ENCODE assay signal across 10 mouse cellular contexts in the genomic region with DNA sequence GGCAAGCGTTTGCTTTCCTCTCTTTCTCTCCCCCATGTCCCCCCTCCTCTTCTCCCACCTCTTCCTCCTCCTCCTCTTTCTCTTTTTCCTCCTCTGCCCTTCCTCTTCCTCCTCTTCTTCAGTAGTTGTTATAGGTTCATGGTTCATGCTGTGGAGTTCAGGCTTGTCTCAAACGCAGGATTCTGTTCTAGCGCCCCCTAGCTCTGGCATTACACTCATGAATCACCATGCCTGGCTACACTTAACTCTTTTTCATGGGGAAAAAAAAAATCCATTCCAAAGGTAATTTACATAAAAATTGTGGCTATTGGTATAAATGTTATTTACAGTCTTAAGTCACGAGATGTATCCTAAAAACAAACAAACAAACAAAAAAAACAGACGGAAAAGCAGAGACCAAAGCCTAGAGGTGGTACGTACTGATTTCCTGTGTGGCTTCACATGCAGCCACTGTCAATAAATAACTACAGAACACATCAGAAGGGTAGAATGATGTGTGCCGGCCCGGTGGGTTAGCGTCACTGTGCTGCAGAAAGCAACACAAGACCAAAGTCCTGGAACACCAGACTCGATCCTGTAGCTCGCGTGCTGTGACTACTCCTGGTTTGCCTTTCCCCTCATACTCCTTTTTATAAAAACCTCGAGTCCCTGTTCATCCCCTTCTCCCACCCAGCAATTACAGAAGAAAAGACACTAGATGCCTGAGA. TPM values are rescaled to one million over a fixed set of nuclear protein-coding genes. Genes with fewer than 3 reads are reported as not detected.
DNase-seq lines count a peak whose midpoint lies in the region; ATAC-seq and TF ChIP-seq lines count a peak whose summit lies in the region.
"Had no signal": no experiment of that assay in that cellular context is flagged by ENCODE, and none has a peak within 500 bp of the region (broad histone marks: within the 10 kb centered on the region; RNA-seq: fewer than 3 reads in every experiment).

No protein-coding gene starts in this region.

- no peaks in the 10 kb centered on the region for H3K9me3 ChIP-seq in ES-Bruce4 (replicated peaks; ENCODE audit: control insufficient read depth, insufficient read depth, low read length, poor library complexity, severe bottlenecking)
- H3K9me3 ChIP-seq in embryonic facial prominence, embryonic 10.5 days, result no peaks in the 10 kb centered on the region
- H3K9me3 ChIP-seq in intestine, embryonic 16.5 days (ENCODE audit: control insufficient read depth, low read length), result no peaks in the 10 kb centered on the region
- H3K9me3 ChIP-seq: limb, embryonic 13.5 days had no signal

- no peak overlapping the region for H3K4me3 ChIP-seq in ES-Bruce4 (ENCODE audit: low read depth, low read length)
- H3K4me3 ChIP-seq in embryonic facial prominence, embryonic 10.5 days, result no peak overlapping the region
- H3K4me3 ChIP-seq in intestine, embryonic 16.5 days (ENCODE audit: low read length), result no peak overlapping the region
- H3K4me3 ChIP-seq: erythroblast, embryonic 14.5 days; limb, embryonic 13.5 days had no signal

- no peak for TF ChIP-seq EP300 in ES-Bruce4 (IDR thresholded peaks at IDR 0.05; ENCODE audit: insufficient read depth, low read depth, low read length)

- no peak overlapping the region for H3K4me2 ChIP-seq in intestine, embryonic 16.5 days (ENCODE audit: low read depth, low read length)
- H3K4me2 ChIP-seq: limb, embryonic 13.5 days had no signal

- H3K27me3 ChIP-seq in ES-Bruce4 (ENCODE audit: control insufficient read depth, insufficient read depth, low read length, poor library complexity, severe bottlenecking), result no peaks in the 10 kb centered on the region
- H3K27me3 ChIP-seq in embryonic facial prominence, embryonic 10.5 days (replicated peaks; ENCODE audit: low read depth, poor library complexity, severe bottlenecking), result peaks cover 23% of the 10 kb centered on the region
- no peaks in the 10 kb centered on the region for H3K27me3 ChIP-seq in intestine, embryonic 16.5 days (replicated peaks; ENCODE audit: control insufficient read depth, insufficient read depth, low read length)

- no peak overlapping the region for H3K9ac ChIP-seq in ES-Bruce4 (ENCODE audit: low read depth, poor library complexity, severe bottlenecking)
- H3K9ac ChIP-seq in intestine, embryonic 16.5 days (ENCODE audit: low read depth, low read length), result no peak overlapping the region
- H3K9ac ChIP-seq: limb, embryonic 13.5 days had no signal

- no peak for TF ChIP-seq POLR2A in ES-Bruce4 (IDR thresholded peaks at IDR 0.05; ENCODE audit: insufficient read depth, low read length)

- H3K27ac ChIP-seq in ES-Bruce4 (ENCODE audit: insufficient read depth, low read length), result no peak overlapping the region
- no peak overlapping the region for H3K27ac ChIP-seq in embryonic facial prominence, embryonic 10.5 days (replicated peaks)
- H3K27ac ChIP-seq in intestine, embryonic 16.5 days (ENCODE audit: low read length), result no peak overlapping the region
- H3K27ac ChIP-seq: limb, embryonic 13.5 days had no signal

- WGBS in embryonic facial prominence, embryonic 10.5 days, result 57% methylated on average over 13 of the region's 13 CpGs
- 57% methylated on average over 13 of the region's 13 CpGs for WGBS in intestine, embryonic 16.5 days

- peak; percentile 23 for TF ChIP-seq CTCF in ES-Bruce4 (IDR thresholded peaks at IDR 0.05; ENCODE audit: low read depth, low read length)

- no peaks in the 10 kb centered on the region for H3K4me1 ChIP-seq in ES-Bruce4 (ENCODE audit: control insufficient read depth, insufficient read depth, low read length)
- peaks cover 42% of the 10 kb centered on the region for H3K4me1 ChIP-seq in embryonic facial prominence, embryonic 10.5 days
- peaks cover 15% of the 10 kb centered on the region for H3K4me1 ChIP-seq in intestine, embryonic 16.5 days (ENCODE audit: control insufficient read depth, insufficient read depth, low read length)

- H3K36me3 ChIP-seq in ES-Bruce4 (ENCODE audit: control insufficient read depth, insufficient read depth, low read length, poor library complexity, severe bottlenecking), result no peaks in the 10 kb centered on the region
- no peaks in the 10 kb centered on the region for H3K36me3 ChIP-seq in embryonic facial prominence, embryonic 10.5 days (replicated peaks)
- H3K36me3 ChIP-seq in intestine, embryonic 16.5 days (ENCODE audit: control insufficient read depth, insufficient read depth, low read length), result no peaks in the 10 kb centered on the region
- H3K36me3 ChIP-seq: limb, embryonic 13.5 days had no signal

- DNase-seq in layer of hippocampus, adult 11-12 months (ENCODE audit: low spot score), result peak; percentile 69
- no peak for DNase-seq in layer of hippocampus, adult 9-11 months
- DNase-seq in CD4-positive helper T cell, adult 2 months (ENCODE audit: low read depth, low spot score), result peak; percentile 68
- DNase-seq in embryonic facial prominence, embryonic 10.5 days (ENCODE audit: low spot score), result peak; percentile 42
- peak; percentile 76 to 83 for DNase-seq in kidney, postnatal 4 days
- DNase-seq in thymus, postnatal 14 days, result peak; percentile 77

- ATAC-seq in intestine, embryonic 16.5 days, result no peak

RNA-seq across cellular contexts. Expression of gene Lyrm9, which starts 3.4 kb away (rescaled TPM):
- polyA plus RNA-seq in ES-Bruce4 (2011; ENCODE audit: insufficient read depth, insufficient read length, low read depth, missing spikeins), result 20.8 and 21.2 TPM in 2 replicates
- polyA plus RNA-seq in embryonic facial prominence, embryonic 10.5 days (2016; fragmentation: Nextera tagmentation; extraction: Ambion mirVana), result 18.9 and 24.5 TPM in 2 replicates
- polyA plus RNA-seq in intestine, embryonic 16.5 days (2015; fragmentation: Nextera tagmentation; extraction: Ambion mirVana), result 20.7 and 21.9 TPM in 2 replicates
